Mouse (Mus musculus) neural tube, embryonic 11.5 days (tissue): ENCODE results near the gene Tspyl2. TPM values are rescaled to one million over a fixed set of nuclear protein-coding genes. Genes with fewer than 3 reads are reported as not detected.
"Not testable (repeated sequence)": the region's sequence is repeated elsewhere in the genome, so short reads cannot be mapped to it uniquely, and the experiment has no call there.

ENCODE experiments used
- ATAC-seq: fragments of 200-750 bp; cut with Nextera tagmentation; 2 replicates; pipeline ENCODE4 v1.8.0; 2017; ENCODE audit warnings: moderate number of reproducible peaks, mild to moderate bottlenecking, moderate TSS enrichment, moderate library complexity; ENCODE audit not compliant: insufficient read depth, low FRiP score, low TSS enrichment
- DNase-seq: peaks from one replicate; pipeline ENCODE4 v3.0.0-alpha.2; 2015; ENCODE audit warnings: low spot score
- H3K27ac ChIP-seq: fragments of 300-500 bp; sonication (generic); 2 replicates; pipeline ENCODE4 v1.5.1; 2014; ENCODE audit warnings: low read depth, mild to moderate bottlenecking, low read length
- H3K27me3 ChIP-seq: fragments of 300-500 bp; sonication (generic); 2 replicates; pipeline ENCODE4 v1.6.1; 2014; ENCODE audit warnings: mild to moderate bottlenecking, low read length, mixed read lengths; ENCODE audit not compliant: control insufficient read depth, insufficient read depth
- H3K36me3 ChIP-seq: fragments of 300-500 bp; sonication (generic); 2 replicates; pipeline ENCODE4 v1.6.1; 2014; ENCODE audit warnings: mild to moderate bottlenecking, low read length, moderate library complexity, mixed read lengths; ENCODE audit not compliant: control insufficient read depth, insufficient read depth
- H3K4me1 ChIP-seq: fragments of 300-500 bp; sonication (generic); 2 replicates; pipeline ENCODE4 v1.6.1; 2014; ENCODE audit warnings: low read length, mixed read lengths; ENCODE audit not compliant: control insufficient read depth, insufficient read depth
- H3K4me2 ChIP-seq: fragments of 300-500 bp; sonication (generic); 2 replicates; pipeline ENCODE4 v1.6.1; 2014; ENCODE audit warnings: low read depth, mild to moderate bottlenecking, moderate library complexity
- H3K4me3 ChIP-seq: fragments of 300-500 bp; sonication (generic); 2 replicates; pipeline ENCODE4 v1.5.1; 2014; ENCODE audit warnings: low read depth, low read length
- H3K9ac ChIP-seq: fragments of 300-500 bp; sonication (generic); 2 replicates; pipeline ENCODE4 v1.6.1; 2014; ENCODE audit warnings: mild to moderate bottlenecking, low read length
- H3K9me3 ChIP-seq: fragments of 300-500 bp; sonication (generic); 2 replicates; pipeline ENCODE4 v1.6.1; 2016; ENCODE audit warnings: low read length; ENCODE audit not compliant: control insufficient read depth
- WGBS: fragments of 180-500 bp; shearing (Covaris S2); extraction: QIAGEN DNeasy Blood & Tissue Kit; methylation state at CpG from one replicate; pipeline ENCODE4 v1.1.7; 2014; 5-methylcytosine and 5-hydroxymethylcytosine counted together
- polyA plus RNA-seq: library from polyadenylated mRNA; unstranded; fragments of >200 nt; fragmentation: Nextera tagmentation; extraction: Ambion mirVana; gene quantifications from 2 replicates; pipeline ENCODE4 v1.2.1, GENCODE M21; 2014

Tspyl2 gene
- polyA plus RNA-seq, 1 experiment from 2014 or later, result 32.3 TPM

DNA sequence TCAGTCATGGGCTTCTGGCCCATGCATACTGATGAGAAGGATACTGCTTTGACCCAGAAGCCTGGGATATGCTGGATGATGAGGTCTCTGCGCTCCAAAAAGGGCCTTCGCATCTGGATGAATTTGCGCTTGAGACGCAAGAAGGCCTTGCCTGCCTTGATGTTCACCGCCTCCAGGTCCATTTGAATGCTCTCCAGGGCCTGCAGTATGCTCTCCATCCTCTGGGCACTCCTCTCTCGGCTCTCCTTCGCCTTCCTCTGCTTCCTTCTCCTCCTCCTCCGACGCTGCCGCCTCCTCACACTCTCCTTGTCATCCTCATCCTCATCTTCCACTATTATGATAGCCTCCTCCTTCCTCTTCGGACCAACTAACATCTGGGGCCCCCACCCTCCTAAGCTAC lies 729 bp downstream of the Tspyl2 start:
- Histone ChIP-seq H3K27ac (0 out of 2 replicates have a peak overlapping the region, but pooled peaks have one; percentile 20), H3K9me3 (no peaks in the 10 kb centered on the region), H3K27me3 (peaks cover 40% of the 10 kb centered on the region), H3K4me1 (no peaks in the 10 kb centered on the region; the same call in 1 of the 2 replicates), H3K4me3 (peak overlapping the region; percentile 59), H3K36me3 (no peaks in the 10 kb centered on the region), H3K4me2 (peak overlapping the region; percentile 51), H3K9ac (peak overlapping the region; percentile 71)
- ATAC-seq (no peak), DNase-seq (peak; percentile 31)
- WGBS, result 30% methylated on average over 11 of the region's 11 CpGs

DNA sequence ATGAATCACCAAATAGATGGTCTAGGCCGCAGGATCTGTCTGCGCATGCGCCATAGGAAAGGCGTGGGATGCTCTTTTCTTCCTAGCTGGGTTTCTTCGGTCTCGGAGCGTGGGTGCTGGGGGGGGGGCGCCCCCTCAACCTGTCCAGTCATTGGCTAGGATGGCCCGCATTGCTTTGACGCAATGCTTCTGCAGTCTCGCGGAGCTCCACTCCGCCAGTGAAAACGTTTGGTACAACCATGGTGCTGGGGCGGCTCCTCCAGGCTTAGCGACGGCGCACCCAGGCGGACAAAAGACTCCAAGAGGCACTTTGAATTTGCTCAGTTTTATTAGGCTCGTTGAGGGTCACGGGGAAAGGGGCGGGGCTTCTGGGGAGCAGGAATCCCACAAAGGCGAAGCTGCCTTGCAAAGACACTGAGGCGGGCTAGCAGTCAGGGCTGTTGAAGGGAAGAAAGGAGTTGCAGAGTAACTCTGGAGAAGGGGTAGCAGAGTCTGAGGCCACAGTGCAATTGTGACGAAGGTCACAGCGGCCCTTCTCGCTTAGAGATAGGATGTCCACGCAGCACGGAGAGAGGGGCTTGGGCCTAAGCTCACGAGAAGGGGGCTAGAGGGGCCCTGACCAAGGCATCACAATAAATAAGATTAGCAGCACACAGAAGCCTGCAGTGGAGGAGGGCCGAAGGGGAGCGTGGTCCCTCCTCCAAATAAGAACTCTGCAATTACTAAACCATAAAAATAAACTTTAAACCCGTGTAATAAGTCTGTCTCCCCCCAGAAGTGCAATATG lies 5.5 kb downstream of the Tspyl2 start:
- no peaks in the 10 kb centered on the region for H3K9me3 ChIP-seq
- H3K27ac ChIP-seq, result peak overlapping the region; percentile 94
- peak overlapping the region; percentile 4; the same call in 1 of the 2 replicates for H3K4me3 ChIP-seq
- H3K27me3 ChIP-seq, result peaks cover 13% of the 10 kb centered on the region
- H3K9ac ChIP-seq, result peak overlapping the region; percentile 49
- 11% methylated on average over 33 of the region's 33 CpGs for WGBS
- DNase-seq (peak; percentile 88), ATAC-seq (peak; percentile 99)
- H3K36me3 ChIP-seq, result no peaks in the 10 kb centered on the region
- H3K4me1 ChIP-seq, result no peaks in the 10 kb centered on the region; the same call in 1 of the 2 replicates
- H3K4me2 ChIP-seq, result peak overlapping the region; percentile 40

DNA sequence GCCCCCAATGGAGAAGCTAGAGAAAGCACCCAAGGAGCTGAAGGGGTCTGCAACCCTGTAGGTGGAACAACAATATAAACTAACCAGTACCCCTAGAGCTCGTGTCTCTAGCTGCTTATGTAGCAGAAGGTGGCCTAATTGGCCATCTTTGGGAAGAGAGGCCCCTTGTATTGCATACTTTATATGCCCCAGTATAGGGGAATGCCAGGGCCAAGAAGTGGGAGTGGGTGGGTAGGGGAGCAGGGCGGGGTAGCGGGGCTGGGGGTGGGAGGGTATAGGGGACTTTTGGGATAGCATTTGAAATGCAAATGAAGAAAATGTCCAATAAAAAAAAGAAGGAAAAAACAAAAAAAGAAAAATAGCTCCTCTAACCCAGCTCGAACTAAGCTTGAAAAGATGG lies 6.1 kb downstream of the Tspyl2 start:
- 53% methylated on average over 4 of the region's 4 CpGs for WGBS
- H3K4me3 ChIP-seq, H3K9me3 ChIP-seq, DNase-seq, H3K9ac ChIP-seq, H3K36me3 ChIP-seq, H3K27ac ChIP-seq, H3K4me2 ChIP-seq, H3K4me1 ChIP-seq, H3K27me3 ChIP-seq: not testable (repeated sequence)
- peak; percentile 51; the same call in 1 of the 2 replicates for ATAC-seq

DNA sequence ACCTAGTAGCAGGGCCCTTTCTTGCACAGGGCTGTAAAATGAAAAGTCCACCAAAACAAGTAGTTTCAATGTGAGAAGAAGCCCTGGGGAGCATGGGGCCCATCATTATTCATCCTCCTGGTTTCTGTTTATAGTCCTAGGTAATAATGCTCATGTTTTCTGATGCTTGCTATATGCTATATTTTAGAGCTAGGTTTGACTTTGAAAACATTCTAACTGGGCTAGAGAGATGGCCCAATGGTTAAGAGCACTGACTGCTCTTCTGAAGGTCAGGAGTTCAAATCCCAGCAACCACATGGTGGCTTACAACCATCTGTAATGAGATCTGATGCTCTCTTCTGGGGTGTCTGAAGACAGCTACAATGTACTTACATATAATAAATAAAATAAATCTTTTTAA lies 12.8 kb downstream of the Tspyl2 start:
- H3K27ac ChIP-seq, H3K36me3 ChIP-seq, DNase-seq, H3K4me3 ChIP-seq, H3K4me1 ChIP-seq, H3K9me3 ChIP-seq, H3K9ac ChIP-seq, ATAC-seq, H3K4me2 ChIP-seq: not testable (repeated sequence)
- H3K27me3 ChIP-seq, result peaks cover 15% of the 10 kb centered on the region

DNA sequence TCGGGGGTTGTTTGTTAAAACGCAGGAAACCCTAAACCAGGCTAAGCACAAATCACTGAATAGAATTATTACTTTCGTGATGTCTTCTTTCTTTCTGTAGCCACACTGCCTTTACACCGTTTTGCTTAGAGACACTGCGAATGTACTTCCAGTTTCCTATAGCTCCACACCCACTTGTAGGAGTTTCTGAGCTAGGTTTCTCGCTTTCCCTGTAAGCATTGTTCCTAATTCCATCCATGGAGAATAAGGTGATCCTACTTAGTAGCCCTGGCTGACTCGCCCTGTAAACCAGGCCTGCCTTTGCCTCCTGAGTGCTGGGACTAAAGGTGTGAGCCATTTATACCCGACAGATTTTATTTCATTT lies 14.6 kb downstream of the Tspyl2 start:
- Histone ChIP-seq H3K27me3 (peaks cover 15% of the 10 kb centered on the region), H3K9ac (peak overlapping the region; percentile 26; the same call in 1 of the 2 replicates)
- no peak for ATAC-seq

DNA sequence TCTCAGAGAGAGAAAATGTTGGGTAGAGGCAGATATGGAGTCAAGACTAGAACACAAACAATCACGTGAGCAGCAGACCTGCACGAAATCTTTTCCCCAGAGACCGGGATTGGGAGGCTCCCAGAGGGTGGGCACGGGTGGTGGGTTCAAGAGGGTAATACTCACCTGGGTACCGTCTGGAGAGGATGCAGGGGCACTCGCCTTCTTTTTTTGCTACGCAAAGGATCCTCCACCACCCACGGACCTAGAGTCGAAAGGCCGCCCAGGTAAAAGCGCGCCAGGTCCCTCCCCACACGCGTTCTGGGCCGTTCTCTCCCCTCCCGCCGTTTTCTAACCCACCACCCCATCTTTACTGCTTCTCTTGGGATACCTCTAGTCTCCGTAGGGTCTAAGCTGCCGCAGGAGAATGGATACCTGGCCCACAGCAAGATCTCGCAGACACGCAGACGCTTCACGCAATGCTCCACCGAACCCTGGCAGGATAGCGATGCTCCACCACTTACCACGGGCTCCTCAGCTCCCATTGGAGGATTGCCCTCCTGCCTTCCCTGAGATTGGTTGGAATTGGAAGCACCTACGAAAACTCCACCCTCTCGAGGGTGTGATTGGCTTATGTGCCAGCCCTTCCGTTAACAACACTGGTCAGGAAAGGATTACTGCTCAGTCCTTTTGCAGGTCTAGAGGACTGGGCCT lies 15.1 kb downstream of the Tspyl2 start, which contains the start of gene Kantr:
TSS of gene Kantr (minus strand) at position 500 of the 693 bp plus-strand sequence.
- Histone ChIP-seq H3K36me3 (no peaks in the 10 kb centered on the region), H3K4me2 (peak within 1 kb of the TSS; percentile 42), H3K27me3 (peaks cover 15% of the 10 kb centered on the region), H3K9ac (peak within 1 kb of the TSS; percentile 62), H3K9me3 (no peaks in the 10 kb centered on the region), H3K27ac (no peak within 1 kb of the TSS), H3K4me3 (peak within 1 kb of the TSS; percentile 46), H3K4me1 (no peaks in the 10 kb centered on the region)
- WGBS, result 13% methylated on average over 25 of the region's 29 CpGs
- DNase-seq (peak; percentile 78), ATAC-seq (peak; percentile 99)

More for the DNA sequence above, 14.6 kb downstream of the Tspyl2 start:
- 26% methylated on average over 8 of the region's 8 CpGs for WGBS
- no peak for DNase-seq
- H3K36me3 ChIP-seq, result no peaks in the 10 kb centered on the region
- no peaks in the 10 kb centered on the region for H3K9me3 ChIP-seq
- H3K27ac ChIP-seq, result no peak overlapping the region
- H3K4me1 ChIP-seq, result no peaks in the 10 kb centered on the region
- peak overlapping the region; percentile 46 for H3K4me3 ChIP-seq
- peak overlapping the region; percentile 38 for H3K4me2 ChIP-seq

DNA sequence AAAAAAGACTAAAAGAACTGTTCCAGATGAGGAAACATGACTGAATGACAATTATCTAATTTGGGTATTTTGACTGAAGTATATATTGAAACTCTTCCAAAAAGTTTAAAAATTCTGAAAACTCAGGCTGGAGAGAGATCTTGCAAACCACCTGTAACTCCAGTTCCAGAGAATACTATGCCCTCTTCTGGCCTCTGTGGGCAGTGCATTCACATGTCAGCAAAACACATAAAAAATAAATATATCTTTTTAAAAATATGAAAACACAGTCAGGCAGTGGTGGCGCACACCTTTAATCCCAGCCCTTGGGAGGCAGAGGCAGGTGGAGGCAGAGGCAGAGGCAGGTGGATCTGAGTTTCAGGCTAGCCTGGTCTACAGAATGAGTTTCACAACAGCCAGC lies 18.6 kb downstream of the Tspyl2 start:
- Histone ChIP-seq H3K27ac (no peak overlapping the region), H3K36me3 (no peaks in the 10 kb centered on the region), H3K4me3 (no peak overlapping the region), H3K4me1 (no peaks in the 10 kb centered on the region), H3K4me2 (no peak overlapping the region), H3K9ac (no peak overlapping the region), H3K27me3 (peaks cover 18% of the 10 kb centered on the region), H3K9me3 (no peaks in the 10 kb centered on the region)
- 100% methylated on average over 1 of the region's 1 CpGs for WGBS
- no peak for DNase-seq
- no peak for ATAC-seq

DNA sequence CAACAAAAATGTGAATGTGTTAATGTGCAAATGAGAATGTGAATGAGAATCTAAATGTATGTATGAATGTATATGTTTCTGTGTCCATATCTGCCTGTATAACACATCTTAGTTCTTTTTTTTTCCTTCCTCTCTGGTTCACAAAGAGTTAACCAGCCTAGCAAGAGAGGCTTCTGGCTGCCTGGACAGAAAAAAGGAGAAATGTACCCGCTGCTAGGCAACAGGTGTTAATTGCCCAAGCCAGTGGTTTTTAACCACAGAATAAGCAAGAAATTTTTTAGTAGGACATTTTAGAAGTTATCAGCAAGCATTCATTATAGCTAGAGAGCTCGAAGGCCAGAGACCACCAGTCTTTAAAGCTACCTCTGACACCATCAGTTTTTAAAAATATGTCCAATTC lies 19.4 kb downstream of the Tspyl2 start:
- Histone ChIP-seq H3K9me3 (no peaks in the 10 kb centered on the region), H3K9ac (no peak overlapping the region), H3K27me3 (peaks cover 11% of the 10 kb centered on the region), H3K36me3 (no peaks in the 10 kb centered on the region), H3K4me1 (no peaks in the 10 kb centered on the region), H3K4me3 (no peak overlapping the region), H3K27ac (no peak overlapping the region), H3K4me2 (no peak overlapping the region)
- WGBS, result 50% methylated on average over 2 of the region's 2 CpGs
- no peak for DNase-seq
- no peak for ATAC-seq
